Mouse (Mus musculus) midbrain, postnatal 0 days (tissue): ENCODE data around the gene Sdccag8. TPM values are rescaled to one million over a fixed set of nuclear protein-coding genes. Genes with fewer than 3 reads are reported as not detected.

ENCODE experiments used
- ATAC-seq: fragments of 200-750 bp; cut with Nextera tagmentation; 2 replicates; pipeline ENCODE4 v1.8.0; 2017; ENCODE audit warnings: moderate number of reproducible peaks, mild to moderate bottlenecking, moderate TSS enrichment, moderate library complexity; ENCODE audit not compliant: low FRiP score
- DNase-seq: peaks from one replicate; pipeline ENCODE4 v3.0.0-alpha.2; 2015; ENCODE audit warnings: low spot score
- H3K27ac ChIP-seq: fragments of 300-500 bp; sonication (generic); 2 replicates; pipeline ENCODE4 v1.5.1; 2014; ENCODE audit warnings: low read depth, mild to moderate bottlenecking, low read length, mixed read lengths
- H3K27me3 ChIP-seq: fragments of 300-500 bp; sonication (generic); 2 replicates; pipeline ENCODE4 v1.6.1; 2014; ENCODE audit warnings: low read length, control low read depth, mixed read lengths; ENCODE audit not compliant: insufficient read depth
- H3K36me3 ChIP-seq: fragments of 300-500 bp; sonication (generic); 2 replicates; pipeline ENCODE4 v1.6.1; 2014; ENCODE audit warnings: low read length, control low read depth, mixed read lengths; ENCODE audit not compliant: insufficient read depth
- H3K4me1 ChIP-seq: fragments of 300-500 bp; sonication (generic); 2 replicates; pipeline ENCODE4 v1.6.1; 2014; ENCODE audit warnings: mild to moderate bottlenecking, control low read depth, antibody characterized with exemption, low read length, mixed read lengths; ENCODE audit not compliant: insufficient read depth
- H3K4me2 ChIP-seq: fragments of 300-500 bp; sonication (generic); 2 replicates; pipeline ENCODE4 v1.6.1; 2014; ENCODE audit warnings: low read depth, mild to moderate bottlenecking, low read length, mixed read lengths; ENCODE audit not compliant: poor library complexity, severe bottlenecking
- H3K4me3 ChIP-seq: fragments of 300-500 bp; sonication (generic); 2 replicates; pipeline ENCODE4 v1.5.1; 2014; ENCODE audit warnings: low read depth, mild to moderate bottlenecking, low read length, moderate library complexity
- H3K9ac ChIP-seq: fragments of 300-500 bp; sonication (generic); replicated peaks from 2 replicates; pipeline ENCODE4 v1.6.1; 2014; ENCODE audit warnings: mild to moderate bottlenecking, low read length, moderate library complexity, mixed read lengths; ENCODE audit not compliant: poor library complexity, severe bottlenecking
- H3K9me3 ChIP-seq: fragments of 300-500 bp; sonication (generic); 2 replicates; pipeline ENCODE4 v1.6.1; 2016; ENCODE audit warnings: low read length, control low read depth
- CTCF ChIP-seq: IDR thresholded peaks from 2 replicates; pipeline ENCODE4 v1.5.1; 2016; ENCODE audit warnings: antibody characterized with exemption, mild to moderate bottlenecking
- WGBS: fragments of 180-500 bp; shearing (Covaris S2); extraction: QIAGEN DNeasy Blood & Tissue Kit; methylation state at CpG from one replicate; pipeline ENCODE4 v1.1.7; 2014; 5-methylcytosine and 5-hydroxymethylcytosine counted together
- polyA plus RNA-seq: library from polyadenylated mRNA; unstranded; fragments of >200 nt; fragmentation: Nextera tagmentation; extraction: Ambion mirVana; gene quantifications from 2 replicates; pipeline ENCODE4 v1.2.1, GENCODE M21; 2015
- total RNA-seq: library from RNA; depleted of rRNA; stranded (reverse); fragments of >200 nt; gene quantifications from 2 replicates; pipeline ENCODE4 v1.2.3, GENCODE M21; 2014

Gene Sdccag8
- total and polyA plus RNA-seq, 2 experiments from 2014 or later: 6.1 to 26.8 TPM

DNA sequence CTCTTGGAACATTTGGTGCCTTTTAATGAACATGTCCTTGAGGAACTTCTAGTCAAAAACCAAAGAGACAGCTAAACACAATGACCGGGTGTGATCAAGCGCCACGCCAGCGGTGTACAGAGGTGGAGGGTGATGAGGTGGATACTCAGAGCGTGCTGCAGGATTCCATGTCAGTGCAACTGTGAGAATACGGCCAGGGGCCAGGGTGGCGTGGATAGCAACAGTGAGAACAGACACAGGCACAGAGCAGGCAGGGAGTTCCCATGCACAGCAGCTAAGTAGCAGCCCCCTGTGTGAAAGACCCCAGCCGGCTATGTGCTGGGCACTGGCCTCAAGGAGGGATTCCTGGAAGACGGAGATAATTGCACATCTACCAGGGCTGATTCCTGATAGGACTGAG lies 59.0 kb downstream of the Sdccag8 start:
- Histone ChIP-seq H3K27ac (no peak overlapping the region), H3K4me1 (no peaks in the 10 kb centered on the region), H3K9ac (no peak overlapping the region), H3K36me3 (peaks cover 5% of the 10 kb centered on the region; the same call in 1 of the 2 replicates), H3K4me2 (no peak overlapping the region), H3K4me3 (no peak overlapping the region), H3K27me3 (no peaks in the 10 kb centered on the region), H3K9me3 (no peaks in the 10 kb centered on the region)
- ATAC-seq: no peak
- DNase-seq: no peak
- TF ChIP-seq CTCF: no peak
- 75% methylated on average over 9 of the region's 9 CpGs for WGBS

DNA sequence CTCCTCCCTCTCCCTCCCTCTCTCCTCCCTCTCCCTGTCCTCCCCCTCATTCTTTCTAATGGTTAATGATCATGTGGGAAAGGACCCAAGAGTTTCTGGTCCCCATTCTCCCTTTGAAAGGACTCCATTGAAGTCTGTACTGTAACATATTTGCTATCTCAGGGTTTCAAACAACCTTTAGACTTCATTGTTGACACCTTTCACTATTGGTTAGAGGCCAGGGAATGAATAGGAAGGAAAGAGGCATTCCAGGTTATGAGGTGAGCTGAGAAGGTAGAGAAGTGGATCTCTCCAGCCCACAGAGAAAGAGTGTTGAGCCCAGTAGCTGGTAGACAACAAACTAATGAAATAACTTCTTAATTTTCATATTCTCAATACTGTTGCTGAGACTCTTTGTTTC lies 59.7 kb downstream of the Sdccag8 start:
- ATAC-seq: no peak
- no peaks in the 10 kb centered on the region for H3K27me3 ChIP-seq
- H3K4me3 ChIP-seq: no peak overlapping the region
- no peak overlapping the region for H3K9ac ChIP-seq
- no peak for DNase-seq
- TF ChIP-seq CTCF: no peak
- no peak overlapping the region for H3K27ac ChIP-seq
- H3K4me2 ChIP-seq: no peak overlapping the region
- H3K9me3 ChIP-seq: no peaks in the 10 kb centered on the region
- no peaks in the 10 kb centered on the region for H3K4me1 ChIP-seq
- peaks cover 1% of the 10 kb centered on the region; the same call in 1 of the 2 replicates for H3K36me3 ChIP-seq

DNA sequence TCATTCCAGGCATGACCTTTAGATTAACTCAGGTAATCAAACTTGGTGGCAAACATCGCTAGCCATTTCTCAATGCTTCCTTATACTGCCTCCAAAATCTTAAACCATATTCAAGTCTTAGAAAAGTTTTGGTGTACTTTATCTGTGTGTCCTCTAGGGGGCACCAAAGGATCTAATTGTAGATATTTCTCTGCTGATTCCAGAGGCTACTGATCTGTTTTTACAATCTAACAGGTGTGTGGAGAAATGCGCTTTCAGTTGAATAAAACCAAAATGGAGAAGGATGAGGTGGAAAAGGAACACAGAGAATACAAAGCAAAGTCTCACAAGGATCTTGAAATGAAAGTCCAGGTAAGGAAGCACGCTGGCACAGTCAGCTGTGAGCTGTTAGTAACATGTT lies 63.3 kb downstream of the Sdccag8 start:
- H3K9me3 ChIP-seq: no peaks in the 10 kb centered on the region
- no peak overlapping the region for H3K27ac ChIP-seq
- no peaks in the 10 kb centered on the region for H3K27me3 ChIP-seq
- no peak overlapping the region for H3K9ac ChIP-seq
- no peaks in the 10 kb centered on the region for H3K4me1 ChIP-seq
- ATAC-seq (no peak), DNase-seq (peak; percentile 91)
- peak; percentile 91 for TF ChIP-seq CTCF
- WGBS: 30% methylated on average over 3 of the region's 3 CpGs
- no peaks in the 10 kb centered on the region for H3K36me3 ChIP-seq
- H3K4me3 ChIP-seq: no peak overlapping the region
- no peak overlapping the region for H3K4me2 ChIP-seq

DNA sequence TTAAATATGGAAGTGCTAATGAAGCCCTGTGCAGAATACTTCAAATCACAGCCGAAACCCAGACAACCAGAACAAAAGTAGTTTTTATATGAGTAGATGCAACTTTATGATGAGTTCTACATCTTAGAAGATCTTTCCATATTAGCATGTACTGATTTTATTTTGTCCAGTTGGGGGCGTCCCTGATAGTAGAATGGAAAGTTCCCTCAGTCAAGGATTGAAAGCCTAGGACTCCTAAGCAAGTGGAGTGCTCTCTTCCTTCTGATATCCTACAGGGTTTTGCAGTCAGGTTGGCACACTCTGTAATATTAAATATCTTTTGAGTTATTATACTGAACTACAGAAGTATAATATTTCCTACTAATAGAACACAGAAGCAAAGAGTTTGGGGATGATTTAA lies 64.5 kb downstream of the Sdccag8 start:
- ATAC-seq: no peak
- Histone ChIP-seq H3K9me3 (no peaks in the 10 kb centered on the region), H3K27me3 (no peaks in the 10 kb centered on the region), H3K4me3 (no peak overlapping the region), H3K36me3 (no peaks in the 10 kb centered on the region), H3K27ac (no peak overlapping the region), H3K4me2 (no peak overlapping the region), H3K4me1 (no peaks in the 10 kb centered on the region), H3K9ac (no peak overlapping the region)
- peak; percentile 68 for TF ChIP-seq CTCF
- DNase-seq: peak; percentile 83
- WGBS: 39% methylated on average over 2 of the region's 2 CpGs

DNA sequence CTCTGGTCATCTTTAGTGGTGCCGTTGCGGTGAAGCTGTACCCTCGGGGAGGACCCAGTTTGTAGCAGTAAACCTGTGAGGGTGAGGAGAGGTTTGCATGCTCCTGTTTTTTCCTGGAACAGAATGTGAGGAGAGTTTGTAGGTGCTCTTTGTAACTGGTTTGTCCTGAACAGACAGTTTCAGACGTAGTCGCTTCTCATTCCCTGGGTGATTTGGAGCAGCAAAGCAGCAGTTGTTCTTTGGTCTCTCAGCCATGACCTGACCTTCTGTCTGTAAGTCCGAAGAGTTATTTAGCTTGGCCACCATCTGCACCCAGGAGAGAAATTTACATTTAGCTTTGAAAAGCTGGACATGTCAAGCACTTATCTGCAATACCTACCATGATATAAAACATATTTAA lies 65.2 kb downstream of the Sdccag8 start:
- no peaks in the 10 kb centered on the region for H3K4me1 ChIP-seq
- H3K36me3 ChIP-seq: no peaks in the 10 kb centered on the region
- no peak overlapping the region for H3K9ac ChIP-seq
- H3K4me2 ChIP-seq: no peak overlapping the region
- DNase-seq (peak; percentile 12), ATAC-seq (no peak)
- H3K4me3 ChIP-seq: no peak overlapping the region
- 24% methylated on average over 6 of the region's 6 CpGs for WGBS
- H3K27me3 ChIP-seq: no peaks in the 10 kb centered on the region
- TF ChIP-seq CTCF: no peak
- no peaks in the 10 kb centered on the region for H3K9me3 ChIP-seq
- H3K27ac ChIP-seq: no peak overlapping the region

DNA sequence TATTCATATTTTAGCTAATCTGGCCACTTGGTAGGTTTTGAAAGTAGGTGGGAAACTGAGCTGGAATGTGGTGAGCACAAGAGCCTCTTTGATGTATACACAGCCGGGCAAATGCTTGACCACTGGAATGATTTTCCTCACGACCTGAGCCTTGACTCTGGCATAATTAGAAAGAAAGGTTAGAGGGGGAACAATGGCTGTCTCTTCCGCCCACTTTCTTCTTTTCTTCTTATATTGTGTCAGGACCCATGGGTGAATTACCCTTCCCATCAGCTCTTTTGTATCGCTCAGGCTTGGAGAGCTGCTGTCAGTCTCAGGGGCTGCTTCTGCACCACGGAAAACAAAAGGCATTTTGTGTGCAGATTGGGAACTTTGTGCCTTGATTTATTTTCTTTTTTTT lies 65.6 kb downstream of the Sdccag8 start:
- ATAC-seq (no peak), DNase-seq (no peak)
- no peak overlapping the region for H3K27ac ChIP-seq
- H3K4me1 ChIP-seq: no peaks in the 10 kb centered on the region
- no peak overlapping the region for H3K9ac ChIP-seq
- no peak for TF ChIP-seq CTCF
- H3K36me3 ChIP-seq: no peaks in the 10 kb centered on the region
- H3K27me3 ChIP-seq: no peaks in the 10 kb centered on the region
- 30% methylated on average over 5 of the region's 5 CpGs for WGBS
- H3K4me2 ChIP-seq: no peak overlapping the region
- H3K4me3 ChIP-seq: no peak overlapping the region
- H3K9me3 ChIP-seq: no peaks in the 10 kb centered on the region
